Mouse (Mus musculus): ENCODE data around the gene Aaed1.

The Aaed1 gene

DNA sequence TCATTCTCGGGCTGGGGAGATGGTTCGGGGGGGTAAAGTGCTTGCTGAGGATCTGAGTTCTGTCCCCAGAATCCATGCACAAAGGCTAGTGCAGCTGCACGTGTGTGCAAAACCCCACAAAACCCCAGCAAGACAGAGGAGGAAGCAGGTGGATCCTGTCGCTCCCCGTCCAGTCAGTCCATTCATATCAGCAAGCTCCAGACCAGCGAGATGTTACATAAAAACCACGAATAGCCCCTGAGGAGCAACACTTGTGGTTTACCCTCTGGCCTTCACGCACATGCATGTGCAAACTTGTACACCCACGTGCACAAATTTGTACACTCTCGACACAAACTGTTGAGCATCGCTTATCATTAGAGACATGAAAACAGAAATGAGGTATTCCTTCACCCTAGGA is 2.7 kb downstream of the Aaed1 start:
- in situ Hi-C loops (cut with MseI, MboI): loop anchor here (5.0 kb wide), 1 partner anchor 58 kb away; no protein-coding TSS in a partner anchor

DNA sequence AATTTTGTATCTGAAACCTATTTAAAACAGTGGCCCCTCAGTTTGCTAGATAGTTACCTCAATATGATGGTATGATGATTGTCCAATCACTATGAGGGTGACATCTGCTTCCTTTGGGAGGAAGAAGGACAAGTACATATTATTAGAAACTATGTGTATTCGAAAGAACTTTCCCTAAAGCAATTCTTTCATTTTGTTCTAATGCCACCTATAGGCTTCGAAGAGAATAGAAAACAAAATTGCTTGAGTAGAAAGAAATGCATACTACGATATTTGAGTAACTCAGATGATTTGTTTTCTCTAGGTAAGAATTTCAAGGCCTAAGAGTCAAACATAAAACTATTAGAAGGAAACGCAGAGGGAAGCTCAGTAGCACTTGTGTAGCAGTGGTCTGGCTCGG is 3.5 kb downstream of the Aaed1 start:
- in situ Hi-C loops (cut with MseI, MboI): loop anchor here (5.0 kb wide), 1 partner anchor 57 kb away; no protein-coding TSS in a partner anchor

DNA sequence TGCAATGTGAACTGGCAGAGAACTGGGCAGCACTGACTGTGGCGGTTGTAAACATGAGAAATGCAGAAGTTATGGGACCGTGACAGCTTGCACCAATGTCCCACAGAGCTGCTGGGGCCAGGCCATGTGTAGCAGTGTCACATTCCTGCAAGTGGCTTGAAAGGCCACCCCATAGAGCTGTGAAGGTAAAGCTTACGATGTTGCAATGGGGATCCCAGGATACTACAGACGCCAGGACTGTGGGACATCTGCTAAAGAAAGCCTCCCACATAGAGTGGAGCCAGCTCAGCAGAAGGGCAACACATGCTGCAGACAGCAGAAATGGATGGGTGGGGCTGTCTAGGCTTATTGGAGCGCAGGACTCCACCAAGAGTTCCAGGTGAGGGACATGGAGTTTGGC is 5.0 kb downstream of the Aaed1 start:
- in situ Hi-C loops (cut with MseI, MboI): loop anchor here (5.0 kb wide), 1 partner anchor 55 kb away; no protein-coding TSS in a partner anchor

DNA sequence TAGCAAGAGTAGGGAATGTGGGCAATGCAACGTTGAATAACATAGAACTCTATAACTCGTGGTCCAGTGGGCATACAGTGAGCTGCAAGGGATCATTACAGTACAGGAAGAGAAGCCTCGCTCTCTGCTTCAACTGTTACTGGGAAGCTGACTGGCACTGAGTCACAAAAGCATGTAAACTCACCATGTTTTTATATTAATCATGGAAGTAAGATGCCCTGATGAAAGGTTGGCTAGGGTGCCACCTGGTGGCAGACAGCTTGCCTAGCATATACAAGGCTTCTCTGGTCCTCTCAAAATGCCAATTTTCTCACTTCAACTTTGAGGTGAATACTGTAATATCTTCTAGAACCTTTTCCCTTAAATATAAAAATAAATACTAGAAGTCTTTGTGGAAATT is 6.4 kb downstream of the Aaed1 start:
- in situ Hi-C loops (cut with MseI, MboI): loop anchor here (5.0 kb wide), 1 partner anchor 54 kb away; no protein-coding TSS in a partner anchor

DNA sequence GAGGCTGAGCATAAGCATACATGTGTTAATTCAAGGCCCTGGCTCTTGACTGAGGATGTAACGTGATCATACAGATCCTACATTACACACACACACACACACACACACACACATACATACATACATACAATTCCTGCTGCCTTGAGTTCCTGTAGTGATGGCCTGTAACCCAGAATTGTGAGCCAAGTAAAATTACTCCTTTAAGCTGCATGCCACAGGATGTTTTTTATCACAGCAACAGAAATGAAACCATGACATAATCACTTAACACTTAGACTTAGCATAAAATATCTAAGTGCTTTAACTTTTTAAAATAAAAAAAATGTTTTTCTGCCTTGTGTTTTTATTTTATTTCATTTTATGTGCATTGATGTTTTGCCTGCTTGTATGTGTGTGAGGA is 13.4 kb downstream of the Aaed1 start:
- in situ Hi-C loops (cut with MseI, MboI): no loop called here

DNA sequence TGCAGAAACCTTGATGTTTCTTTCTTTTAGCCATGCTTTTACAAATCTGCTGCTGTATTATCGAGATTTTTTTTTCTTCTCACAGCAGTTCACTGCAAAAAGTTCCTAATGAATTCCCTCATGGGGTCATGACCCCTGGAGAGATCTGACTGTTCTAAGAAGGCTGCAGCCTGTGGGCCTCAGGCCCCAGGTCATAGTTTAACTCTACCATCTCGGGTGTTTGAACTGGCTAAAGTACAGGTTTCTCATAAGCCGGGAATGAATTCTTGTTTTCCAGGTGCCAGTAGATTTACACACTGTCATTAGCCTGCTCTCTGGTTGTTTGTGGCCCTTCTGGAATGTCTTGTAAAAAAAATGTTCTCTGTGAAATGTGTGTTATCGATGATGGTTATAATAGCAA is 25.7 kb downstream of the Aaed1 start:
- in situ Hi-C loops (cut with MseI, MboI): no loop called here

DNA sequence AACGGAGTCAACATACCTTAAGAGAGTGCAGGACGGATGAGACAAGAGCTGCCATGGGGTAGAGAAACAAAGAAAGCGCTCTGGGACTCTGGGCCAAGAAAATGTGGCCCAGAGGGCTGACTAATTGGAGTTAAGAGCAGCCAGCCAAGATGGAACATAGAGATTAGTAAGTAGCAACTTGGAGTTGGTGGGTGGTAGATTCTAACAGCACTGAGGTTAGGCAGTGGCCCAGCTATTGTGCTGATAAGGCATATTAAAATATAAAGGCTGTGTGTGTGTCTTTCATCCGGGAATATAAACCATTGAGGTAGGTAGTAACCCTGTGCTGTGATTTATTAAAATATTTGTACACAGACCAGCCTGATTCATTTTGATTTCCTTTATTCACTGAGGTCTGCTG is 26.2 kb downstream of the Aaed1 start:
- in situ Hi-C loops (cut with MseI, MboI): no loop called here

DNA sequence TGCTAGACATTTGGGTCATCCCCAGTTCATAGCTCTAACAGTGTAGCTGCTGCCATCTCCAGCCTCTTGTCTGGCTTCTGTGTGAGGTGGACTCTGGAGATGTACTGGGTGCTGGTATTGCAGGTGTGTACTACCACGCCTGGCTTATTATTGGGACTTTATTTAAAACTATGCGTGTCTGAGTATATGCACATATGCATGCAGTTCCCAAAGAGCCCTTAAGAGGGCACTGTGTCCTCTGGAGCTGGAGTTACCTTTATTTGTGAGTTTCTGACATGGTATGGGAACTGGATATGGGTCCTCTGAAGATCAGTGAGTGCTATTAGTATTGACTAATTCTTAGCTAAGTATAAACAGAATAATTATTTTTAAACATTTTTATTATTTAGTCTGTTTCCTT is 27.8 kb downstream of the Aaed1 start:
- in situ Hi-C loops (cut with MseI, MboI): no loop called here

DNA sequence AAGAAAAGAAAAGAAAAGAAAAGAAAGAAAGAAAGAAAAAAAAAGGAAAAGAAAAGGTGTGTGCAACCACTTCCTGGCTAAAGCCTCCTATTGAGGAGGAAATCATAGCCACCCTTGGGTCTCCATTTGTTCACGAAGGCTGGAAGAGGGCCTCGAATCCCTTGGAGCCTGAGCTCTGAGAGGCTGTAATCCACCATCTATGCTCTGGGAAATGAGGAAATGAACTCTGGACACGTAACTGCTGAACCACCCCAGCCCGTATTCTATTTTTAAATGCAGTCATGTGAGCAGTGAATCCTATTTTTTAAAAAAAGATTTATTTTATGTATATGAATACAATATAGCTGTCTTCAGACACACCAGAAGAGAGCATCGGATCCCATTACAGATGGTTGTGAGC is 31.6 kb downstream of the Aaed1 start:
- in situ Hi-C loops (cut with MseI, MboI): no loop called here

DNA sequence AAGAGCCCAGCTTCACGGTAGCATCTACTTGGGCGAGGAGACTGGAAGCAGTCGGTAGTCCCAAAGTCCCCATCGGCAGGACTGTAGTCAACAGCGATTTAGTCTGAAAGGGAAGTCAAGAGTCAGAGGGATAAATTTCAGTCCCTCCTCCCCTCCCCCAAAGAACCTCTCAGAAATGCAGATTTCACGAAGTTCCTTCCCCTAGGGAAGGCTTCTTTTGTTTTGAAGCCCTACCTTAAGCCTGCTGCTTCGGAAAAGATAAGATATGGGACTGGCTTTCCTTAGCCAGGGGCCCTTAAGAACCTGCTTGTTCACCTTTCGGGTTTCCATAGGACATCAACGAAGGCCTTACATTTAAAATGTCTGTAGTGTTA is 36.8 kb downstream of the Aaed1 start:
- in situ Hi-C loops (cut with MseI, MboI): no loop called here

DNA sequence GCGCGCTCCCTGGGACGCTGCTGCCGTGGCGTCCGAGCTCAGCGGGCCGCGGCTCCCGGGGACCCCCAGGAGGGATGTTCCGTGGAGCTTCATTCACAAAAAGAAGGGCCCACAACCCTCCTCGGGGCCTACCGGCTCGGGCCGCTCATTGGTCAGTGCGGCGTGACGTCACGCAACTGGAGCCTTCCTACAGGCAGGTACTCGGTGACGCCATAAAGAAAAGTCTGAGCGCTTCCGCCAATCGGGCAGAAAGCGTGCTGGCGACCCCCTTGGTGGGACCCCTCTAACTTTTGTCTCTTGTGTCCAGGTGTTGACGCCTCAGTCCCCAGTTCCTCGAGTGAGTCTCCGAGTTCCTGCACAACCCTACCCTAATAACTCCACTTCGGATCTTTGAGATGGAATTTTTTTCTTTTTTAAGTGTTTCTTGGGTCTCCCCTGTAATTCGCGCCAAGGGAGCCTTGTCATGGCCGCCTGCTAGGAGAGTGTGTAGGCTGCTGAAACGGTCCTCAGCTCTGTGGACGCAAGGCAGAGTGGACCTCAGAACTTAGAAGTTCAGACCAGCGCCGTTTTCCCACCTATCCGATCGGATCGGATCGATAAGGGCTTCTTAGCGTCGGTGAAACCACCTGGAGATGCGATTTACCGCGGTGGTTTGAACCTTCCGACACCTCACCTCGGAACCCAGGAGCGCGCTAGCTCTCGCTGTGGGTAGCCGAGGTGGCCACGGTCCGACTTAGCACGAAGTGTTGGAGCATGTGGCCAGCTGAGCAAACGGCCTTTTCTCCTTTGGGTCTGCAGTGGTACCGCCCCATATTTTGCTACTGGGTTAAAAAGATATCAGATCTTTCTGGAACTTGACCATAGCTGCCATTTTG is 37.4 kb downstream of the Aaed1 start, which contains the start of gene Cdc14b:
Gene Cdc14b (minus strand): TSS at position 412 of the 875 bp plus-strand sequence.
- in situ Hi-C loops (cut with MseI, MboI): no loop called here

DNA sequence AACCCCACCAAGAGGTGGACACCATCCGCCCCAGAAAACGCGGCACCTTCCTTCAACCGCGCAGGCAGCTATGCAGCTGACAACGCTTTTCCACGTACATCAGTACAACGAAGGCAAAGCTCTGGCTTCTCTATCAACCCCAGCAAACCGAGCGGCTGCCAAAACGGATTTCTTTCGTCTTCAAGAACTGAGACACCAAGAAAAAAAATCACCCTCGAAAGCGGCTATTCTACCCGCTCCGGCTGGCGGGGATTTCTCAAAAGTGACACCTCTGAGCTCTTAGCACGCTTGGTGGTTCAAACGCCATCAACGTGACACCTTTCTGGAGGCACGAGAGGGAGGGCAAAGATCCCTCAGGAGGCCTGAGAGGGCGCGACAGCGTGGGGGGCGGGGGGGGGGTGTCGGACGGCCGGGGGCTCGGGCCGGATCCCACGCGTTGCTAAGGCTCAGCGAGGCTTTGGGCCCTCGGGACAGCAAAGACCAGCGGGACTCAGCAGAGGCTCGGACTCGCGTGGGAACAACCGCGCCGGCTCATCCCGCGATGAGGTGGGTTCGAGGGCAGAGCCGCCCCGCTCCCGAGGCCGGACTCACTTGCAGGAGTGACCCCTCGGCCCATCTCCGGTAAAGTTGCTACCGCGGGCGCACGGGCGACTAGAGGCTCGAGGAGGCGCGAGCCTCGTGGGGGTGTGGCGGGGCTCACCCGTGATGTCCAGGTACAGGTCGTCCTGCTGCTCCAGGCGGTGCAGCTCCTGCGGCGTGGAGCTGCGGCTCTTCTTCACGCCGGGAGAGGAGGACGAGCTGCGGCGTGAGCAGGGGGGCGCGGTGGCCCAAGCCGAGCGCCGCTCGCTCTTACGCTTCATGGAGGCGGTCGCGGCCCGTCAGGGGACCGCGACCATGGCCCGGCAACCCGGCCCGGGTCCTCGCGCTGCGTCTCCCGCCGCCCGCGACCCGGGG is 38.3 kb downstream of the Aaed1 start:
- in situ Hi-C loops (cut with MseI, MboI): no loop called here

DNA sequence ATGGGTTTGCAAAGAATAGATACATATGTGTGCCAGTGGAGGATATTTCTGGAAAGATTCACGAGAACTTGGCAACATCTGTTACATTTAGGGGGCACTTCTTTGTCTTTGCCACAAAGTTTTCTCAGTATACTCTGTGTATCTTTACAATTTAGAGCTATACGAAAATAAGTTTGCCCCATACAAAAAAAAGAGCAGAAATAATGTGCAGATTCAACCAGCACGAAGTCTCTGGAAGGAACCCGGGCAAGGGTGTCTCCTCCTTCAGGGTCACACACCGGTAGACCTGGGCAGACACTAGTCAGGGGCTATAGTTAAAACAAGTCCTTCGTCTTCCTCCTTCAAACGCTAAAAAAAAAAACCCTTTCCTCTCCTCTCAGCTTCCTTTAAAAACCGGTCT is 39.2 kb downstream of the Aaed1 start:
- in situ Hi-C loops (cut with MseI, MboI): no loop called here

DNA sequence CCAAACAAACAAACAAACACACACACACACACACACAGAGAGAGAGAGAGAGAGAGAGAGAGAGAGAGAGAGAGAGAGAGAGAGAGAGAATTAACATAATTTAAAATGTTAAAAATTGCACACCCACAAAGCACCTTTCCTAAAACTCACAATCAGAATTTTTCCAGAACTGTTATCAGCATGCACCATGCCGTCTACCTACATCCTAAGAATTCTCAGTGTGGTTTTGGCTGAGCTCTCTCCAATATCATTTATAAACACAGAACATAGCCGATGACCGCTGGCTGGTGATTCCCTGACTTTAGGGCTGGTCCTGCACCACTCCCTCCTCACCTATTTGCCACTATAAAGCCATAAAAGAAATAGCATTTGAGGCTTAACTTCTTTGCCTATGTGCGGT is 44.1 kb downstream of the Aaed1 start:
- in situ Hi-C loops (cut with MseI, MboI): no loop called here

DNA sequence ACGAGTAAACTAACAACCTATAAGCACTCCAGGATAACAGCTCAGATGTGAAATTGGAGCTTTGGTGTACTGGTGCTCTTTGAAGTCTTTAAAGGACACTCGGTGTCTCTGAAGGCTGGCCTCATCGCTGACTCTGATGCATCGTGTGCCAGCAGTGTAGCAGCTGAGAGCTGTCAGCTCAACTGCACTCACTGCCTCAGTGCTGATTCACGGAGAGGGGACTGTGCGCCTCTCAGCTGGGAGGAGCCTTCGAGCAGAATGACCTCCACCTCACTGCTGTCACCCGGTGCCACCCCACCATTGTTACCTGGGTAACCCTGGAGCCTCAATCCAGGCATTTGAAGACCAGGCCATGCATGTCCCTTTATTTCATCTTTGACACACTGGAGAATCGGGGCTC is 45.4 kb downstream of the Aaed1 start:
- in situ Hi-C loops (cut with MseI, MboI): no loop called here

DNA sequence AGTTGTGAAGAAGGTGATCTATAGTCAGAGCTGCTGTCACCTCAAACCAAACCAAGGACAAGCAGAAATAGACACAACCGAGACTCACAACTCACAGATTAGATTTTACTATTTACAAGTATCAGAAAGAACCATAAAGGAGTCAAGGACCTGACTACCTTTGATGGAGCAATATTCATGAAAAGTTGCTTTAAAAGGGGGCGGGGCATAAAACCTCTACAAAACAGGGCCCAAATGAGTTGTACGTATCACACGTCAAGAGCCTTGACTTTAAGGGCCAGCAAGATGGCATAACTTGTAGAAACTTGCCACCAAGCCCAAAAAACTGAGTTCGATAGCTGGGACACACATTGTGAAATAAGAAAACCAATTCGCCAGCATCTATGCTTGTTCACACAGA is 47.9 kb downstream of the Aaed1 start:
- in situ Hi-C loops (cut with MseI, MboI): no loop called here

DNA sequence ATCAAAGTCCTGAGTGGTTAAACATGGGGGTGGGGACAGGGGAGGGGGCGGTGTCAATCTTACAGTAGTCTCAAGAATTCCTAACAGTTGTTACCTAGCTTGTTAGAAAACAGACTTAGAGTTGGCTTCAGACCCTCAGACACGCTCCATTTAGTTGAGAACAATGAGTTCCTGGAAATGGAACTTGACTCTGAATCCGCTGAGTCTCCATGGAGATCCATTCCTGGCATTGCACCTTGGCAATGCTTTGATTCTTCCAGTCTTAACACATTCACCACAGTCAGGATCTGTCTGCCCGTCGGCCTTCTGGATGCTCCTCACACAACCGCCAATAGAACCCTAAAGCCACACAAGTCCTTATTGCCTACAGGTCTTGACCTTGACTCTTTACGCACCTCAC is 52.6 kb downstream of the Aaed1 start:
- in situ Hi-C loops (cut with MseI, MboI): no loop called here

DNA sequence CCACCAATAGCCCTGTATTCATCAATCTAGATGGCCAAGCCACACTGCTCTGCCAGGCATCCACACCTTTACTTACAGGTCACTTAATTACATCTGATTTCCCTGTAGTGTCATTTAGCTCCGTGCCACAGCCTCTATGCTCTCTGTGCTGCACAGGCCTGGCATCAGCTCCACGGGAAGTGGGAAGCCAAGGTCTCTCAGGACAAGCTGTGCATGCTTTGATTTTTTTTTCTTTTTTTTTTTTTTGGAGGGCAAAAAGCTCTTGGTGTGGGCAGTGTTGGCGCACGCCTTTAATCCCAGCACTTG is 54.0 kb downstream of the Aaed1 start:
- in situ Hi-C loops (cut with MseI, MboI): no loop called here

DNA sequence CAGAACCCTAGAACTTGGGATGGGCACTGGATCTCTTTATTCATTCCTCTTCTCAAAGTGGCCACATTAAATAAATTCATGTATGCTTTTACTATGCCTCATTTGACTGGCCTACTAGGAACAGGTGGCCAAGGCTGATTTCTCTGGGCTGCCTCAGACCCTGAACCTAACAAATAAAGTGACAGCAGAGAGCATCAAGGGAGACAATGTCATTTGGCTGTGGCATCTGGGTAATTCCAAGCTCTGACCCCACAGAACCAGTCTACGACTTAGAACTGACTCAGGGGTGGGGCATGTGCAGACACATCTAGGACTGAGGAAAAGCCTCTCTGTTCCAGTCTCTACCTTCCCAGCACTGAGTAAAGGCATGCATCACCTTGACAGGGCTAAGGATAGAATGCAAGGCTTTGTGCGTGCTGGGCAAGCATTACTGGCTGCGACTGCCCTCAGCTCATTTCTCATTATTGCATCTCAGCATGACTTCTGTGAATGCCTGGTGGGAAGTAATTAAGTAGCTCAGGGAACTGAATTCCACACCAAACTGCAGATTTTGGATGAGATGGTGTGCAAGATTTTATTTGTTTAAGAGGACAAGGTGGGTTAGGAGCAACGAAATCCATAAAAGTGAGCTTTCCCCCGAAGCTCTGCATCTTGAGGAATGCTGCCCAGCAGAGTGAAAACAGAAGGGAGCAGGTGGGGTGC is 54.5 kb downstream of the Aaed1 start:
- in situ Hi-C loops (cut with MseI, MboI): no loop called here

DNA sequence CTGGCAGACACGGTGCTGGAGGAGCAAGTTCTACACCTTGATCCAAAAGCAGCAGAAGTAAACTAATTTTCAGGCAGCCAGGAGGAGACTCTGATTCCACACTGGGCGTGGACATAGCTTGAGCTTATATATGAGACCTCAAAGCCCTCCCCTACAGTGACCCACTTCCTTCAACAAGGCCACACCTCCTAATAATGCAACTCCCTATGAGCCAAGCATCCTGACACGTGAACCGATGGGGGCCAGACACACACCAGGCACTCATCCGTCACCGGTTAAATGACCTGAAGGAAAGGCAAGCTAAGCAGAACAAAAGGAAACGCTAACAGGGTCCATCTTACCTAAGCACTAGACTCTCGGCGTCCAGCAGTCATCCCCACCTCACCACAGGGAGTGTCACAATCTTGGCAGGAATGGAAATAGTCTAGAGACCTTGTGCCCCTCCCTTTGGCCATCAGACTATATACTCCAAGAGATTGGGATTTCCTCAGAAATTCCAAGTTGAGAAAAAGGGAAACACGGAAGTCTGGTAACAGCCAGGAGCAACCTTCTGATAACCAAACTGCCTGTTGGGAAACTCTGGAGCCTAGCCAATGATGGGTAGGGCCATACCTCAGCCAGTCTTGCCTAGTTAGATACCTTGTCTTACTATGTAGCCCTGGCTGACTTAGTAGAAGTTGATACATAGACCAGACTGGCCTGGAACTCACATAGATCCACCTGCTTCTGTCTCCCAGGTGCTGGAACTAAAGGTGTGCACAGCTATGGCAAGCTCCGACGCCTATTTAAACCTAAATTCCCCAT is 55.3 kb downstream of the Aaed1 start:
- in situ Hi-C loops (cut with MseI, MboI): no loop called here

DNA sequence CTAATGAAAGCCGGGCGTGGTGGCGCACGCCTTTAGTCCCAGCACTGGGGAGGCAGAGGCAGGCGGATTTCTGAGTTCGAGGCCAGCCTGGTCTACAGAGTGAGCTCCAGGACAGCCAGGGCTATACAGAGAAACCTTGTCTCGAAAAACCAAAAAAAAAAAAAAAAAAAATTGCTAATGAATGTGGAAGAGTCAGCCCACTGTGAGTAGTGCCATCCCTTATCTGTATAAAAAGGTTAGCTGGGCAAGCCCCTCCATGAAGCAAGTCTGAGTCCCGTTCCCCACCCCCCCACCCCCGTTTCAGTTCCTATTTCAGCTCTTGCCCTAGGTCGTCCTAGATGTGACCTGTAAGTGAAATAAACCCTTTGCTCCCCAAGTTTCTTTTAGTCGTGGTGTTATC is 58.3 kb downstream of the Aaed1 start:
- in situ Hi-C loops (cut with MseI, MboI): loop anchor here (5.0 kb wide), 1 partner anchor 53 kb away; no protein-coding TSS in a partner anchor
